Mouse (Mus musculus): ENCODE measurements around the gene Olfr1466.

DNA sequence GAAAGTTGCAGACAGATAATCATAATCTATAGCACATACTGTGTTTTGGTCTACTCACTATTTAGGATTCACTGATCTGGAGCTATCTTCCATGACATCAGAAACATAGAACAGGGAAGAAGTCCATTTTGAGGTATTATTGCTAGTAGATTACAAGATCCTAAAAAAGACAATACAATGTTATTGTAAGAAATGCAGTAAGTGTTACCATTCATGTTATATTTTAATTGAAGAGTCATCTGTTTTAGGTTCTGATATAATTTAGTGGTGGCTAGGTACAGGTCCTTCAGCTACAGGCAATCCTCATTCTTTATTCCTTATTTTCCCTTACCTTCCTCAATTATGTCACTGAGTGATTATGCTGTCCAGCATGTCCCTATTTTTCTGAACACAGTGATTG lies 23.2 kb upstream of the Olfr1466 start, which contains the start of gene Olfr1465:
- TF ChIP-seq CTCF (IDR thresholded peaks at IDR 0.05; ENCODE audit: low read depth) (no peak), EP300 (IDR thresholded peaks at IDR 0.05; ENCODE audit: low read depth) (no peak)

Data from liver, embryonic 14.5 days (tissue).